8 mouse cellular contexts compared by ENCODE assay signal in the genomic region with DNA sequence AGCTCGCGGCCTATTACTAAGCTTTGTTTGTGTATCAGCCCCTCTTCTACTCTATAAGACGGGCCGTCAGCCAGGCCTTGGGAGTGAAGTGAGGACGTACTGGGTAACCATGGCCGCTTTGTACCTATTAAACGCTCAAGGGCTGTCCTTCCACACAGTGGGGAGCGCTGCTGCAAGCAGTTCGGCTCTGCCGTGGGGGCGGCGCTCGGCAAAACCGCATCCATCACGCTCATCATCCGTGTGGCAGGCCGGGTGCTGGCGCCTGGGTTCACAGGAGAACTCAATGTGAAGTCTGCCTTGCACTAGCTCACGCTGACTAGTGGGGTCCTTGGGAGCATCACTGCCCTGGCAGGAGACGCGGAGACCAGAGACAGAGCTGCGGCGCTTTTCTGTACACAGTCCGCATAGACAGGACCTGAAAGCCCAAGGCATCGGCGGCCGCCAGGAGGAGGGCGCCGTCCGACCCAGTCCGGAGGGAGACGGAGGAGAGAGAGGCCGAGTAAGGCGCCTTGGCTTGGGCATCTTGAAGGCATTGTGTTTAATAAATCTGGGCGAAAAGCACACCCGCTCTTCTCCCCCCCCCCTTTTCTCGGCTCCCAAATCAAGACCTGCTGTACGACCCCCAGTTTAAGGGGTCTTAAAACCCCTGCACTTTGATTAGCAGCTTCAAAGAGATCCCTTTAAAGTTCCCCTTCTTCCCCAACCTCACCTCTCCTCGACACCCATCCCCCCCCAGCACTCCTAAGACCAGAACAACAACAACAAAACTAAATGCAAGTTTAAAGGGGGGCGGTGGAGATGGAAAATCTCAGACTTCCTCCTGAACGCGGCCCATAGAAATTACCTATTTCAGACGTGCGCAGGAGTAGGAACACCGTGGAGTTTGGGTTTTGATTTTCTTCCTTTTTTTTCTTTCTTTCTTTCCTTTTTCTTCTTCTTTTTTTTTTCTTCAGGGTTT. TPM values are rescaled to one million over a fixed set of nuclear protein-coding genes. Genes with fewer than 3 reads are reported as not detected.
DNase-seq lines count a peak whose midpoint lies in the region; ATAC-seq and TF ChIP-seq lines count a peak whose summit lies in the region.

No protein-coding gene starts in this region.

- H3K9me3 ChIP-seq in embryonic facial prominence, embryonic 11.5 days (replicated peaks; ENCODE audit: control insufficient read depth, low read length) = no peaks in the 10 kb centered on the region
- H3K9me3 ChIP-seq in midbrain, embryonic 13.5 days = no peaks in the 10 kb centered on the region
- H3K9me3 ChIP-seq in stomach, postnatal 0 days (ENCODE audit: control insufficient read depth, low read length) = no peaks in the 10 kb centered on the region

- peak overlapping the region; percentile 49 for H3K4me2 ChIP-seq in embryonic facial prominence, embryonic 11.5 days (ENCODE audit: low read depth, low read length)
- peak overlapping the region; percentile 58 for H3K4me2 ChIP-seq in midbrain, embryonic 13.5 days (replicated peaks)
- peak overlapping the region; percentile 50 for H3K4me2 ChIP-seq in stomach, postnatal 0 days (replicated peaks; ENCODE audit: low read depth)

- no peaks in the 10 kb centered on the region for H3K36me3 ChIP-seq in embryonic facial prominence, embryonic 11.5 days (replicated peaks; ENCODE audit: control insufficient read depth, insufficient read depth, low read depth, low read length)
- H3K36me3 ChIP-seq in midbrain, embryonic 13.5 days = no peaks in the 10 kb centered on the region
- H3K36me3 ChIP-seq in stomach, postnatal 0 days (ENCODE audit: control insufficient read depth, insufficient read depth, low read length) = no peaks in the 10 kb centered on the region

- peak overlapping the region; percentile 49 for H3K9ac ChIP-seq in embryonic facial prominence, embryonic 11.5 days (replicated peaks; ENCODE audit: low read length)
- H3K9ac ChIP-seq in midbrain, embryonic 13.5 days (replicated peaks) = peak overlapping the region; percentile 57
- peak overlapping the region; percentile 41; the same call in 1 of the 2 replicates for H3K9ac ChIP-seq in stomach, postnatal 0 days (ENCODE audit: low read length)

- H3K27me3 ChIP-seq in embryonic facial prominence, embryonic 11.5 days (ENCODE audit: control insufficient read depth, insufficient read depth, low read length) = no peaks in the 10 kb centered on the region
- H3K27me3 ChIP-seq in midbrain, embryonic 13.5 days = peaks cover 28% of the 10 kb centered on the region
- H3K27me3 ChIP-seq in stomach, postnatal 0 days (ENCODE audit: control insufficient read depth, insufficient read depth, low read length) = no peaks in the 10 kb centered on the region

- H3K27ac ChIP-seq in embryonic facial prominence, embryonic 11.5 days (replicated peaks; ENCODE audit: low read depth, low read length) = peak overlapping the region; percentile 75
- H3K27ac ChIP-seq in midbrain, embryonic 13.5 days = peak overlapping the region; percentile 81
- peak overlapping the region; percentile 30; the same call in 1 of the 2 replicates for H3K27ac ChIP-seq in stomach, postnatal 0 days (replicated peaks)

- H3K4me1 ChIP-seq in embryonic facial prominence, embryonic 11.5 days (ENCODE audit: control insufficient read depth, insufficient read depth, low read length) = no peaks in the 10 kb centered on the region
- peaks cover 47% of the 10 kb centered on the region for H3K4me1 ChIP-seq in midbrain, embryonic 13.5 days (replicated peaks)
- H3K4me1 ChIP-seq in stomach, postnatal 0 days (replicated peaks; ENCODE audit: control insufficient read depth, insufficient read depth) = peaks cover 8% of the 10 kb centered on the region

- TF ChIP-seq EP300 in stomach, postnatal 0 days (optimal IDR thresholded peaks at IDR 0.05) = no peak

- no peak for ATAC-seq in frontal cortex, adult (ENCODE audit: low TSS enrichment)
- ATAC-seq in embryonic facial prominence, embryonic 11.5 days (replicated peaks; ENCODE audit: insufficient number of reproducible peaks, low FRiP score, low TSS enrichment, low read depth) = peak; percentile 15; the same call in 1 of the 2 replicates
- ATAC-seq in midbrain, embryonic 13.5 days = peak; percentile 31
- ATAC-seq in stomach, postnatal 0 days (ENCODE audit: low FRiP score, low TSS enrichment) = no peak

- peak; percentile 53 for TF ChIP-seq CTCF in stomach, postnatal 0 days (IDR thresholded peaks at IDR 0.05; ENCODE audit: low read depth)

- H3K4me3 ChIP-seq in embryonic facial prominence, embryonic 11.5 days (ENCODE audit: low read depth, low read length) = peak overlapping the region; percentile 17
- H3K4me3 ChIP-seq in midbrain, embryonic 13.5 days (replicated peaks) = peak overlapping the region; percentile 28
- H3K4me3 ChIP-seq in stomach, postnatal 0 days (ENCODE audit: low read depth, low read length) = peak overlapping the region; percentile 19

- peak; percentile 42 to 51 for DNase-seq in frontal cortex, postnatal 14 days (ENCODE audit: low spot score in 2 of 2)
- peak; percentile 66 to 69 for DNase-seq in adrenal gland, adult 18-20 months (ENCODE audit: low spot score in 2 of 2)
- peak; percentile 76 for DNase-seq in embryonic facial prominence, embryonic 11.5 days (ENCODE audit: low spot score)
- DNase-seq in heart, postnatal 36 days = peak; percentile 40 to 54
- peak; percentile 37 to 46 for DNase-seq in left cerebral cortex, postnatal 14 days (ENCODE audit: low spot score in 2 of 2)
- DNase-seq in stomach, postnatal 0 days (ENCODE audit: low spot score) = peak; percentile 56

- under 1% methylated on average over 41 of the region's 45 CpGs for WGBS in embryonic facial prominence, embryonic 11.5 days
- WGBS in midbrain, embryonic 13.5 days = under 1% methylated on average over 45 of the region's 45 CpGs
- WGBS in stomach, postnatal 0 days = 2% methylated on average over 45 of the region's 45 CpGs

- intact Hi-C loops in heart, postnatal 36 days (cut with DNase I) = loop anchor here (5.0 to 10.0 kb wide), 3 partner anchors 183 to 1065 kb away; no protein-coding TSS in a partner anchor
- intact Hi-C loops in left cerebral cortex, postnatal 14 days (cut with DNase I) = loop anchor here (1.0 to 10.0 kb wide), 8 partner anchors 91 to 503 kb away; no protein-coding TSS in a partner anchor

RNA-seq across cellular contexts. Expression of gene Tle3, which starts 2.6 kb away (rescaled TPM):
- 100 to 1,000 TPM; 104 to 148 TPM for total RNA-seq in adrenal gland, adult 18-20 months (2021)
- polyA plus RNA-seq in embryonic facial prominence, embryonic 11.5 days (2014; fragmentation: Nextera tagmentation; extraction: Ambion mirVana) = 31.4 and 37.7 TPM in 2 replicates
- total RNA-seq in heart, postnatal 36 days (2021) = 10 to 100 TPM; 16.8 to 16.9 TPM
- 10 to 100 TPM; 81.7 to 98.0 TPM for total RNA-seq in left cerebral cortex, postnatal 14 days (2021)
- polyA plus RNA-seq in midbrain, embryonic 13.5 days (2015; fragmentation: Nextera tagmentation; extraction: Ambion mirVana) = 40.7 and 50.8 TPM in 2 replicates
- 16.8 and 18.2 TPM in 2 replicates for polyA plus RNA-seq in stomach, postnatal 0 days (2015; fragmentation: Nextera tagmentation; extraction: Ambion mirVana)

Comparison
In these comparisons a context has a peak if more than half of its experiments do, and no peak if none do; other contexts are left out.
1. ATAC-seq: peak in embryonic facial prominence, embryonic 11.5 days (single experiment) and midbrain, embryonic 13.5 days (single experiment); none in frontal cortex, adult (single experiment) and stomach, postnatal 0 days (single experiment).
2. H3K27ac ChIP-seq: peak in every context shown above with its lines; median percentile 81 in midbrain, embryonic 13.5 days; 75 in embryonic facial prominence, embryonic 11.5 days; 30 in stomach, postnatal 0 days.
3. RNA of gene Tle3, which starts 2.6 kb away (total RNA-seq): 104 to 148 TPM in adrenal gland, adult 18-20 months and 81.7 to 98.0 TPM in left cerebral cortex, postnatal 14 days; 16.8 to 16.9 TPM in heart, postnatal 36 days; every median in the first group is over 4 times any median in the second.
4. Peak in every context shown above with its lines, with median percentiles within 50 percentile points of each other: DNase-seq, H3K4me2 ChIP-seq, H3K4me3 ChIP-seq and H3K9ac ChIP-seq.